Mouse (Mus musculus) gastrocnemius, postnatal 36 days (tissue): ENCODE measurements around the gene Alcam. TPM values are rescaled to one million over a fixed set of nuclear protein-coding genes. Genes with fewer than 3 reads are reported as not detected.

ENCODE experiments used
- DNase-seq, 2 experiments: peaks; one replicate each; pipeline ENCODE4 v3.0.0; 2022
- intact Hi-C: fragments of 180-260 bp; cut with DNase I; formaldehyde crosslinking; loops from one replicate; pipeline ENCODE4 v1.15.1; 2025
- total RNA-seq, 2 experiments: library from RNA; stranded (reverse); gene quantifications; 2 replicates each; pipeline ENCODE4 v1.2.3; 2021

Gene Alcam
- total RNA-seq, 2 experiments from 2014 or later = 0.82 to 1.1 TPM

GRCm38 (mm10) chr16:52292440-52293048, 161.3 kb downstream of the Alcam start:
- intact Hi-C loops = no loop called here
- no peak for DNase-seq

GRCm38 (mm10) chr16:52280186-52280585, 173.7 kb downstream of the Alcam start:
- intact Hi-C loops = no loop called here
- DNase-seq = no peak

GRCm38 (mm10) chr16:52265066-52265465, 188.8 kb downstream of the Alcam start:
- no peak for DNase-seq
- intact Hi-C loops = no loop called here

GRCm38 (mm10) chr16:52263751-52264150, 190.1 kb downstream of the Alcam start:
- intact Hi-C loops = no loop called here
- no peak for DNase-seq

GRCm38 (mm10) chr16:52262582-52262981, 191.3 kb downstream of the Alcam start:
- intact Hi-C loops = no loop called here
- DNase-seq = no peak

- no peak for DNase-seq
- intact Hi-C loops = no loop called here
Measured at GRCm38 (mm10) chr16:52261755-52262154, 192.1 kb downstream of the Alcam start.

GRCm38 (mm10) chr16:52250935-52251334, 202.9 kb downstream of the Alcam start:
- no peak for DNase-seq
- intact Hi-C loops = no loop called here

- intact Hi-C loops = no loop called here
- no peak for DNase-seq
Measured at GRCm38 (mm10) chr16:52250196-52250595, 203.7 kb downstream of the Alcam start.

- intact Hi-C loops = no loop called here
- no peak for DNase-seq
Measured at GRCm38 (mm10) chr16:52243421-52243973, 210.4 kb downstream of the Alcam start.

GRCm38 (mm10) chr16:52242144-52242543, 211.7 kb downstream of the Alcam start:
- DNase-seq = no peak
- intact Hi-C loops = no loop called here

GRCm38 (mm10) chr16:52229930-52230329, 223.9 kb downstream of the Alcam start:
- DNase-seq = no peak
- intact Hi-C loops = no loop called here

- intact Hi-C loops = no loop called here
- no peak for DNase-seq
Measured at GRCm38 (mm10) chr16:52229446-52229845, 224.4 kb downstream of the Alcam start.

GRCm38 (mm10) chr16:52222896-52223295, 231.0 kb downstream of the Alcam start:
- DNase-seq = no peak
- intact Hi-C loops = no loop called here

GRCm38 (mm10) chr16:52219069-52219468, 234.8 kb downstream of the Alcam start:
- no peak for DNase-seq
- intact Hi-C loops = no loop called here

- intact Hi-C loops = no loop called here
- no peak for DNase-seq
Measured at GRCm38 (mm10) chr16:52210844-52211606, 242.8 kb downstream of the Alcam start.

GRCm38 (mm10) chr16:52200107-52200506, 253.8 kb downstream of the Alcam start:
- intact Hi-C loops = no loop called here
- no peak for DNase-seq
